Mouse (Mus musculus) monocyte, adult 5-6 weeks (primary cell): Measurements from ENCODE around the gene Tpt1. TPM values are rescaled to one million over a fixed set of nuclear protein-coding genes. Genes with fewer than 3 reads are reported as not detected.
"Not testable (repeated sequence)": the region's sequence is repeated elsewhere in the genome, so short reads cannot be mapped to it uniquely, and the experiment has no call there.

ENCODE experiments used
- ATAC-seq: fragments of 153-309, 156-312 bp; replicated peaks from 2 replicates; pipeline ENCODE4 v1.8.0; 2017; ENCODE audit warnings: mild to moderate bottlenecking; ENCODE audit not compliant: low TSS enrichment, insufficient number of reproducible peaks, severe bottlenecking, poor library complexity, low FRiP score
- total RNA-seq: library from RNA; stranded (forward); fragments of 200-1000, 200-491, 200-594 nt; gene quantifications from 3 replicates; pipeline ENCODE4 v1.2.3, GENCODE M21; 2017

The Tpt1 gene
- total RNA-seq, 1 experiment from 2014 or later: 2,093 TPM

GRCm38 (mm10) chr14:75837048-75837916, 7.6 kb upstream of the Tpt1 start:
- no peak for ATAC-seq

DNA sequence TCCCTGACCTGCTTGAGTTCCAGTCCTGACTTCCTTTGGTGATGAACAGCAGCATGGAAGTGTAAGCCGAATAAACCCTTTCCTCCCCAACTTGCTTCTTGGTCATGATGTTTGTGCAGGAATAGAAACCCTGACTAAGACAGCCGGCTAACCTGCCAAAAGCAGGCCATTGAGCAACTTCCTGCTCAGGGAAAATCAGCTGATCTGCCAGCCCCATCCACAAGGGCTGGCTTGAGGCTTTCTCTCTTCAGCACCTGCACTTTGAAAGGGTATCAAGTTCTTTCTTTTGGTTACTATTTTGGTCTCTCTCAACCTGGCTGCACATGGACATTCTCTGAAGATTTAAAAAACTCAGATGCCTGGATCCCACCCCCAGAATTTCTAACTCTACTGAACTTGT, 3.1 kb upstream of the Tpt1 start:
- ATAC-seq: not testable (repeated sequence)

- no peak for ATAC-seq
Observed at GRCm38 (mm10) chr14:75844111-75844695, 690 bp upstream of the Tpt1 start.

DNA sequence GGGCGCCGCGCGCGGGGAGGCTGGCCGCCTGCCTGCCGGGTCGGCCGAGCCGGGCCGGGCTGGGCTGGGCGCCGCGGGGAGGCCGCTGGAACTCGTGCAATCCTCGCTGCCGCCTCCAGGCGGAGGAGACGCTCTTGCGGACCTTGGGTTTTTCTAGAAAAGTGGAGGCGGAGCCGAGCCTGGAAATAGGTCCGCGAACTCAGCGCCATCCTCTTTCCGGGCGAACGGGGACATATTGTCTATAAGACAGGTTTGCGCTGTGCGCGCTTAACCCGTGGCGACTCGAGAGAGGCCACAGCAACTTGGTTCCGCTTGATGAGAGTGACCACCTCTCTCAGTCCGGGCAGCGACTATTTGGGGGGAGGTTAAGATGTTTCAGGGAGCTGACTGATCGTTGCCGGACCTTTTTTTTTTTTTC, 814 bp downstream of the Tpt1 start:
- ATAC-seq: peak; percentile 70

DNA sequence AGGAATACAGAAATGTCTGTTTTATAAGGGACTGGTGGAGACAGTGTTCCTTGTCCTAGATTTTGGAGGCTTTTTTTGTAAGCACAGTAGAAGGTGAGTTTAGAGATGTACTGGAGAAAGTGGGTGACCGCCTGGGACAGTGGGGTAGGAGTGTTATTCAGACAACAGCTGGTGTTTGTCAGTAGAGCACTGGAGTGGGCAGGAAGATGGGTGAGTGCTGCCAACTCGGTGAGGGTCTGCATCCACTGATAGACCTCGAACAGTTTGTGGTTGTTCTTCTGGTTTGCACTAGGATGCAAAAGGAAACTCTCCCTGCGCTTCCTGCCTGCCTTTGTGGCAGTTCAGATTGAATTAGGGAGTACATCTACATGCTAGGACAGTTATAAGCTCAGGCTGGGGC, 2.8 kb downstream of the Tpt1 start:
- no peak for ATAC-seq

GRCm38 (mm10) chr14:75848482-75848881, 3.6 kb downstream of the Tpt1 start:
- no peak for ATAC-seq

GRCm38 (mm10) chr14:75849236-75849635, 4.3 kb downstream of the Tpt1 start:
- no peak for ATAC-seq

DNA sequence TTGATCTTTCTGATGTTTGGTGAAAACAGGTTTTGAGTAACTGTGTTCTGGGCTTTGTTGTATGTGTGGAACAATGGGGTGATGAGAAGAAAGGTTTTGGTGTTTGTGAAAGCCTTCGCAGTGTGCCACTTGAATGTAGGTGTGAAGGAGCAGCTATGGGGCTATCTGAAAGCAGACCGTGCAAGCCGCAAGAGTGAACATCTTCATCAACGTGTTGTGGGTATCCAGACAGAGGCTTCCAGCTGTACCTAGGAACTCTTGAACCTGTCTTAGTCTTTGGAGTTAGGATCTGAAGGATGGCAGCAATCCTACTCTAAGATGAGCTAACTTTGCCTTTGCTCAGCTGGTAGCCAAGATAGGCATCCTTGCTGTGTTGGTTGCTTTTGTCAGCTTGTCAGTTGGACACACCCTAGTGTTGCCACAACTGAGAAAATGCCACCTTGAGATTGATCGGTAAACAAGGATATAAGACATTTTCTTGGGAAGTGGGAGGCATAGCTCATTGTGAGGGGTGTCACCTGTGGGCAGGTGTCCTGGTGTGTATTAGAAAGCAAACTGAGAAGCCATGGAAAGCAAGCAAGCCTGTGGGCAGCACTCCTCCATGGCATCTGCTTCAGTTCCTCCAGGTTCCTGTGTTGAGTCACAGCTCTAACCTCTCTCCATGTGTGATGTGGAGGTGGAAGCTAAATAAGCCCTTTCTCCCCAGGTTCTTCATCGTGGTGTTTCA, 5.1 kb downstream of the Tpt1 start:
- no peak for ATAC-seq

- no peak for ATAC-seq
Observed at GRCm38 (mm10) chr14:75850819-75851218, 5.9 kb downstream of the Tpt1 start.

DNA sequence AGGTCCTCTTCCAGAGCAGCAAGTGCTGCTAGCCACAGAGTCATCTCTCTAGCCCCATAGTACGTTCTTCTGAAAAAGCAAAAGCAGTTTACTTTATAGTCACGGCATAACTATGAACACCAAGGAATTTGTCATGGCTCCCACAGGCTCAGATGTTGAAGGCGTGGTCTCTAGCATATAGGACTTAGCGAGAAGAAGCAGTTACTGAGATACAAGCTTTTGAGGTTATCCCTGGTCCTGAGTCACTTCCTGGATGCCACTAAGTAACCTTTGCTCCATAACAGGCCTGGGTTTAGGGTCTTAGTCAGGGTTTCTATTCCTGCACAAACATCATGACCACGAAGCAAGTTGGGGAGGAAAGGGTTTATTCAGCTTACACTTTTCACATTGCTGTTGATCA, 7.1 kb downstream of the Tpt1 start:
- no peak for ATAC-seq

DNA sequence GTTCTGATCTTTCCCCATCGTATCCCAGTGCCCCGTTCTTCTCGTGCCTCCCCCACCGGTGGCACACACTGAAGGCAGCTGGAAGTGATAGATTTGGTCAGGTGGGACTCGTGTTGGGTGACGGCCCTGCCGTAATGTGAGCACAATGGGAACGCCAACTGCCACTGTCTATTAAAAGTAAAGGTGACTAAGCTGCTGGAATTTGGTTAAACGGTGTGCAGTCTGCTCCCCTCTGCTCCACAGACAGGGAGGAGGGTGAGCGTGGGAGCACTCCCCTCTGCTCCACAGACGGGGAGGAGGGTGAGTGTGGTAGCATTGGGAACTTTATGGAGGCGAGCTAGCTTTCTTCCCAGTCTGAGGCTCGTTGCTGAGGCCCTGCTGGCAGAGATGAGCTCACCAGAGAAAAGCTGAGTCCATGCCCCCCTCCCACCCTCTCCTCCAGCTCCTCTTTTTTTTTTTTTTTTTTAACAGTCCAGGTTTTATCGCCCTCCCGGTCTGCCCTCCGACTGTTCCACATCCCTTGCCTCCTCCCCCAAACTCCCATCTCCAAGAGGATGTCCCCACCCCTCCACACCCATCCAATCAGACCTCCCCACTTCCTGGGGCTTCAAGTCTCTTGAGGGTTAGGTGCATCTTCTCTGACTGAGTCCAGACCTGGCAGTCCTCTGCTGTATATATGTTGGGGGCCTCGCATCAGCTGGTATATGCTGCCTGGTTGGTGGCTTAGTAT, 10.5 kb downstream of the Tpt1 start:
- no peak for ATAC-seq

GRCm38 (mm10) chr14:75858181-75858580, 13.3 kb downstream of the Tpt1 start:
- no peak for ATAC-seq

DNA sequence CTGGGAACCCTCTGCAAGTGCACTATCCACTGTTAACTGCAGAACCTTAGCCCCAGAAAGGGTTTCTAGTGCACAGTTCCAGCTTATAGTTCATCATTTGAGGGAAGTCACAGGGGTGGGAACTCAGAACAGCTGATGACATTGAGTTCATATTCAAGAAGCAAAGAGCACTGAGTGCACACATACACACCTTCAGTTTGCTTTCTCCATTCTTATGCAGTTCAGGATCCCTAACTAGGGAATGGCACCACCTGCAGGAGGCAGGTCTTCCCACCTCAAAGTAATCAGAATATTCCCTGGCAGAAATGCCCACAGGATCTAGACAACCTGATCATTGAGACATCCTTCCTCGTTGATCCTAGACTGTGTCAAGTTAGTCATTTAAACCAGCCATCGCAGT, 14.7 kb downstream of the Tpt1 start:
- no peak for ATAC-seq

- ATAC-seq: no peak
Observed at GRCm38 (mm10) chr14:75862701-75863100, 17.8 kb downstream of the Tpt1 start.

DNA sequence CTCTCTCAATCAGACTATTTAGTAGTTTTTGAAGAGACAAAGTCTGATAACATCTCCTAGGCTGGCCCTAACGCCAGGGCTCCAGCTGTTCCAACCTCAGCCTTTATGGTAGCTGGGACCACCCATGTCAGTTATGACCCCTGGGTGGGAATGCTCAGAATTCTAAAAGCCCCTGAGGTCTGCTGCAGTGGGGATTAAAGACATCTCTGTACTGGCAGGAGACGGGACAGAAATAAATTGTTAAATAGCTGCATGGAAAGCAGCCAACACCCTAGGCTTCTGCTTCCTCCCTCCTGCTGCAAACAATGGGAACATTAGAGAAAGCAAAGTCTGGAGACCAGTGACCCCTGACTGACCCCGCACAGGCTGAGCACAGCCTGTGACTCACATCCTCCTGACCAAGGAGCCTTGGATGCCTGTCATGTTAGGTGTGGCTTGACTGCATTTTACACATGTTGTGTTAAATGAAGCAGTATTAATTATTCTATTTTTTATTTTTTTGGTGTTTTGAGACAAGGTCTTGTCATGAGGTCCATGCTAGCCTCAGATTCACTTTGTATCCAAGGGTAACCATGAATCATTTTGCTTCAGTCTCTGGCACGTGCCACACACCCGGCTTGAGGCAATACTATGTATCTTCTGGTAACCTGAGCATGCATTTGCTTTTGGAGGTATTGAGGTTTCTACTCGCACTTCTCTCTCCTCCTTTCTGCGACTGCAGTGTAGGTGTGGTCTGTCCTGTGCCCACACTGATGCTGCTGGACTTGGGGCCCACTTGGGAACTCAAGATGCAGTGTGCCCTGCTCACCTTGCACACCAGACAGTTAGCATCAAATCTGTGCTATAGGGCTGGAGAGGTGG, 18.9 kb downstream of the Tpt1 start:
- peak; percentile 84 for ATAC-seq

GRCm38 (mm10) chr14:75866706-75867333, 21.9 kb downstream of the Tpt1 start:
- ATAC-seq: no peak

- ATAC-seq: not testable (repeated sequence)
Observed at GRCm38 (mm10) chr14:75868028-75868427, 23.1 kb downstream of the Tpt1 start.
